Mouse (Mus musculus) thymus, postnatal 10 days (tissue): ENCODE data around the gene Ankmy1.

Experiments
- DNase-seq, 2 experiments: peaks; one replicate each; pipeline ENCODE4 v3.0.0; 2021; ENCODE audit warnings: low spot score in 2 of 2

Gene Ankmy1

GRCm38 (mm10) chr1:92902786-92903185 is at the start of gene Ankmy1:
Gene Ankmy1, minus strand, starts transcription at chr1:92902906.
- no peak for DNase-seq

GRCm38 (mm10) chr1:92950607-92951006 is 47.9 kb upstream of the Ankmy1 start, which contains the start of gene Gpr35:
Gene Gpr35, plus strand, starts transcription at chr1:92950865.
- DNase-seq = no peak

- DNase-seq = no peak
These were observed 46.7 kb upstream of the Ankmy1 start for GRCm38 (mm10) chr1:92949426-92949825.

- DNase-seq = no peak
These were observed 45.3 kb upstream of the Ankmy1 start for GRCm38 (mm10) chr1:92947966-92948365.

GRCm38 (mm10) chr1:92943219-92943989 is 40.7 kb upstream of the Ankmy1 start:
- DNase-seq = no peak

GRCm38 (mm10) chr1:92939746-92940145 is 37.0 kb upstream of the Ankmy1 start:
- no peak for DNase-seq

GRCm38 (mm10) chr1:92937797-92938196 is 35.1 kb upstream of the Ankmy1 start:
- DNase-seq = no peak

GRCm38 (mm10) chr1:92936467-92936866 is 33.8 kb upstream of the Ankmy1 start:
- DNase-seq = no peak

- no peak for DNase-seq
These were observed 33.3 kb upstream of the Ankmy1 start for GRCm38 (mm10) chr1:92935977-92936376.

- DNase-seq = no peak
These were observed 32.6 kb upstream of the Ankmy1 start for GRCm38 (mm10) chr1:92935054-92935962.

GRCm38 (mm10) chr1:92934182-92934827 is 31.6 kb upstream of the Ankmy1 start, which contains the start of gene Capn10:
Gene Capn10, plus strand, starts transcription at chr1:92934376.
- peak; percentile 84 to 85 for DNase-seq

GRCm38 (mm10) chr1:92933611-92934010 is 30.9 kb upstream of the Ankmy1 start:
- DNase-seq = no peak

GRCm38 (mm10) chr1:92930171-92930706 is 27.5 kb upstream of the Ankmy1 start:
- DNase-seq = no peak

- DNase-seq = no peak
These were observed 18.8 kb upstream of the Ankmy1 start for GRCm38 (mm10) chr1:92921496-92921895.

- no peak for DNase-seq
These were observed 17.9 kb upstream of the Ankmy1 start for GRCm38 (mm10) chr1:92920474-92921200.

GRCm38 (mm10) chr1:92919775-92920174 is 17.1 kb upstream of the Ankmy1 start:
- no peak for DNase-seq

- no peak for DNase-seq
These were observed 16.4 kb upstream of the Ankmy1 start for GRCm38 (mm10) chr1:92919151-92919550.

GRCm38 (mm10) chr1:92916725-92917124 is 14.0 kb upstream of the Ankmy1 start:
- no peak for DNase-seq

- no peak for DNase-seq
These were observed 12.3 kb upstream of the Ankmy1 start for GRCm38 (mm10) chr1:92914993-92915392.

GRCm38 (mm10) chr1:92914239-92914638 is 11.5 kb upstream of the Ankmy1 start:
- no peak for DNase-seq

- peak; percentile 46 for DNase-seq
These were observed 9.6 kb upstream of the Ankmy1 start for GRCm38 (mm10) chr1:92912286-92912685.
